Mouse (Mus musculus) kidney, adult 2 months (tissue): ENCODE data around the gene Grik4.

ENCODE experiments used
- CTCF ChIP-seq: fragments of 200-500 bp; conservative IDR thresholded peaks from 2 replicates; pipeline ENCODE4 v1.5.1; 2011; ENCODE audit warnings: low read depth, mild to moderate bottlenecking, control low read depth, low read length, moderate library complexity, mixed read lengths; ENCODE audit not compliant: insufficient read depth, insufficient read length
- POLR2A ChIP-seq: fragments of 200-500 bp; IDR thresholded peaks from one replicate; pipeline ENCODE4 v1.6.1; 2011; ENCODE audit warnings: low read depth, low read length, control low read depth

DNA sequence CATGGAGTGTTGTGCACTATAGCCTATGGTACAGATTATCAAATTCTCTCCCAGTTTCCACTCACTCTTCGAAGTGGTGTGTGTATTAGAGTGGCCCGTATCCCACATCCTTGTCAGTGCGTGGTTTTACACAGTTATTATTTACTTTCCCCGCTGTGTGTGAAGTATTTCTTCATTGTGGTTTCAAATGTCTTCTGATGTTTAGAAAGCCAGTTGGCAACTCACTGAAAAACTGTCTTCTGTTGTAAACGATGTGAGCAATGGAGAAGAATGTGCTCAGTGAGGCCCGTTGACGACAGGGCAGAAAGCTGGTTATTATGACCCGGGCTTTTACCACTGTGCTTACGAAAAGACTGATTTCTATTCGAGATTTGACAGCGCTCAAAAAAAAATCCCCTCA lies 439.7 kb downstream of the Grik4 start:
- TF ChIP-seq CTCF = no peak
- no peak for TF ChIP-seq POLR2A
